Mouse (Mus musculus): Measurements from ENCODE around the gene Igflr1. TPM values are rescaled to one million over a fixed set of nuclear protein-coding genes. Genes with fewer than 3 reads are reported as not detected.

Gene Igflr1
- polyA plus RNA-seq, 1 experiment from 2014 or later = not detected

GRCm38 (mm10) chr7:30562526-30563116, 2.6 kb upstream of the Igflr1 start:
- under 1% methylated on average over 27 of the region's 27 CpGs for WGBS (ENCODE audit: missing documents)
- Histone ChIP-seq H3K79me2 (ENCODE audit: inconsistent target) (peaks cover 41% of the 10 kb centered on the region), H3K27ac (peak overlapping the region; percentile 87), H3K4me3 (ENCODE audit: inconsistent target) (peak overlapping the region; percentile 99), H3K36me3 (ENCODE audit: inconsistent target) (peaks cover 23% of the 10 kb centered on the region; the same call in 1 of the 2 replicates)

GRCm38 (mm10) chr7:30563117-30563905, 1.9 kb upstream of the Igflr1 start, which contains the start of the genes U2af1l4, Gm49396 and Psenen:
Gene U2af1l4 (plus strand): TSS chr7:30563301.
Gene Gm49396 (plus strand): TSS chr7:30563344.
Gene Psenen (minus strand): TSS chr7:30563627.
- H3K36me3 ChIP-seq (ENCODE audit: inconsistent target) = peaks cover 26% of the 10 kb centered on the region; the same call in 1 of the 2 replicates
- peak within 1 kb of the TSS; percentile 87 for H3K27ac ChIP-seq
- peak within 1 kb of the TSS; percentile 99 for H3K4me3 ChIP-seq (ENCODE audit: inconsistent target)
- H3K79me2 ChIP-seq (ENCODE audit: inconsistent target) = peaks cover 34% of the 10 kb centered on the region
- 1% methylated on average over 44 of the region's 45 CpGs for WGBS (ENCODE audit: missing documents)

- Histone ChIP-seq H3K27ac (peak overlapping the region; percentile 87), H3K4me3 (ENCODE audit: inconsistent target) (peak overlapping the region; percentile 99), H3K36me3 (ENCODE audit: inconsistent target) (peaks cover 32% of the 10 kb centered on the region; the same call in 1 of the 2 replicates), H3K79me2 (ENCODE audit: inconsistent target) (peaks cover 28% of the 10 kb centered on the region)
- 43% methylated on average over 6 of the region's 6 CpGs for WGBS (ENCODE audit: missing documents)
These were observed 1.3 kb upstream of the Igflr1 start for GRCm38 (mm10) chr7:30563906-30564280.

GRCm38 (mm10) chr7:30566033-30566432, 806 bp downstream of the Igflr1 start:
- peaks cover 54% of the 10 kb centered on the region for H3K36me3 ChIP-seq (ENCODE audit: inconsistent target)

GRCm38 (mm10) chr7:30567555-30567954, 2.3 kb downstream of the Igflr1 start:
- 96% methylated on average over 11 of the region's 11 CpGs for WGBS (ENCODE audit: missing documents)
- Histone ChIP-seq H3K36me3 (ENCODE audit: inconsistent target) (peaks cover 66% of the 10 kb centered on the region), H3K27ac (no peak overlapping the region), H3K79me2 (ENCODE audit: inconsistent target) (peaks cover 4% of the 10 kb centered on the region), H3K4me3 (ENCODE audit: inconsistent target) (no peak overlapping the region)

More at GRCm38 (mm10) chr7:30566033-30566432, 806 bp downstream of the Igflr1 start:
- no peak overlapping the region for H3K4me3 ChIP-seq (ENCODE audit: inconsistent target)
- WGBS (ENCODE audit: missing documents) = 96% methylated on average over 9 of the region's 9 CpGs
- H3K27ac ChIP-seq = no peak overlapping the region
- peaks cover 19% of the 10 kb centered on the region for H3K79me2 ChIP-seq (ENCODE audit: inconsistent target)

GRCm38 (mm10) chr7:30572389-30572788, 7.2 kb downstream of the Igflr1 start:
- H3K79me2 ChIP-seq (ENCODE audit: inconsistent target) = no peaks in the 10 kb centered on the region

GRCm38 (mm10) chr7:30572969-30573368, 7.7 kb downstream of the Igflr1 start:
- WGBS (ENCODE audit: missing documents) = 95% methylated on average over 2 of the region's 2 CpGs
- no peak overlapping the region for H3K27ac ChIP-seq
- H3K79me2 ChIP-seq (ENCODE audit: inconsistent target) = no peaks in the 10 kb centered on the region
- H3K36me3 ChIP-seq (ENCODE audit: inconsistent target) = peaks cover 97% of the 10 kb centered on the region
- no peak overlapping the region for H3K4me3 ChIP-seq (ENCODE audit: inconsistent target)

More at GRCm38 (mm10) chr7:30572389-30572788, 7.2 kb downstream of the Igflr1 start:
- Histone ChIP-seq H3K4me3 (ENCODE audit: inconsistent target) (no peak overlapping the region), H3K36me3 (ENCODE audit: inconsistent target) (peaks cover 93% of the 10 kb centered on the region), H3K27ac (no peak overlapping the region)
- WGBS (ENCODE audit: missing documents) = 90% methylated on average over 5 of the region's 5 CpGs

GRCm38 (mm10) chr7:30579950-30580349, 14.7 kb downstream of the Igflr1 start:
- Histone ChIP-seq H3K27ac (no peak overlapping the region), H3K79me2 (ENCODE audit: inconsistent target) (peaks cover 2% of the 10 kb centered on the region; the same call in 1 of the 2 replicates), H3K36me3 (ENCODE audit: inconsistent target) (peaks cover 79% of the 10 kb centered on the region), H3K4me3 (ENCODE audit: inconsistent target) (no peak overlapping the region)
- 94% methylated on average over 8 of the region's 8 CpGs for WGBS (ENCODE audit: missing documents)

GRCm38 (mm10) chr7:30581547-30581946, 16.3 kb downstream of the Igflr1 start:
- Histone ChIP-seq H3K79me2 (ENCODE audit: inconsistent target) (peaks cover 18% of the 10 kb centered on the region), H3K27ac (no peak overlapping the region), H3K4me3 (ENCODE audit: inconsistent target) (no peak overlapping the region), H3K36me3 (ENCODE audit: inconsistent target) (peaks cover 78% of the 10 kb centered on the region)
- WGBS (ENCODE audit: missing documents) = 97% methylated on average over 8 of the region's 16 CpGs

- WGBS (ENCODE audit: missing documents) = 97% methylated on average over 10 of the region's 10 CpGs
- H3K36me3 ChIP-seq (ENCODE audit: inconsistent target) = peaks cover 50% of the 10 kb centered on the region
These were observed 19.1 kb downstream of the Igflr1 start for GRCm38 (mm10) chr7:30584339-30584738.

GRCm38 (mm10) chr7:30585170-30585569, 19.9 kb downstream of the Igflr1 start:
- H3K36me3 ChIP-seq (ENCODE audit: inconsistent target) = peaks cover 44% of the 10 kb centered on the region
- peaks cover 35% of the 10 kb centered on the region for H3K79me2 ChIP-seq (ENCODE audit: inconsistent target)
- no peak overlapping the region for H3K4me3 ChIP-seq (ENCODE audit: inconsistent target)
- WGBS (ENCODE audit: missing documents) = 98% methylated on average over 6 of the region's 7 CpGs
- H3K27ac ChIP-seq = no peak overlapping the region

More at GRCm38 (mm10) chr7:30584339-30584738, 19.1 kb downstream of the Igflr1 start:
- H3K27ac ChIP-seq = no peak overlapping the region
- H3K79me2 ChIP-seq (ENCODE audit: inconsistent target) = peaks cover 35% of the 10 kb centered on the region
- H3K4me3 ChIP-seq (ENCODE audit: inconsistent target) = no peak overlapping the region

- H3K4me3 ChIP-seq (ENCODE audit: inconsistent target) = no peak overlapping the region
- no peak overlapping the region for H3K27ac ChIP-seq
- H3K79me2 ChIP-seq (ENCODE audit: inconsistent target) = peaks cover 35% of the 10 kb centered on the region
- 92% methylated on average over 24 of the region's 28 CpGs for WGBS (ENCODE audit: missing documents)
- H3K36me3 ChIP-seq (ENCODE audit: inconsistent target) = peaks cover 34% of the 10 kb centered on the region
These were observed 21.3 kb downstream of the Igflr1 start for GRCm38 (mm10) chr7:30586455-30587020.

GRCm38 (mm10) chr7:30587842-30588667, 22.8 kb downstream of the Igflr1 start:
- H3K79me2 ChIP-seq (ENCODE audit: inconsistent target) = peaks cover 35% of the 10 kb centered on the region
- peaks cover 30% of the 10 kb centered on the region for H3K36me3 ChIP-seq (ENCODE audit: inconsistent target)
- 2% methylated on average over 35 of the region's 67 CpGs for WGBS (ENCODE audit: missing documents)
- peak overlapping the region; percentile 57 for H3K27ac ChIP-seq
- H3K4me3 ChIP-seq (ENCODE audit: inconsistent target) = peak overlapping the region; percentile 94

Measured in macrophage (primary cell).